Mouse (Mus musculus): Measurements from ENCODE around the gene Drd4. TPM values are rescaled to one million over a fixed set of nuclear protein-coding genes. Genes with fewer than 3 reads are reported as not detected.

The Drd4 gene
- polyA plus RNA-seq, 1 experiment from 2014 or later: not detected

Other genes with a start within 250 kb of the Drd4 start
- gene B4galnt4, start 230.9 kb upstream of the Drd4 start, polyA plus RNA-seq (2015; fragmentation: Nextera tagmentation; extraction: Ambion mirVana): 0.75 and 0.81 TPM in 2 replicates
- 0.70 and 0.71 TPM in 2 replicates for gene Pkp3, start 213.8 kb upstream of the Drd4 start, polyA plus RNA-seq (2015; fragmentation: Nextera tagmentation; extraction: Ambion mirVana)
- gene Sigirr, start 191.4 kb upstream of the Drd4 start, polyA plus RNA-seq (2015; fragmentation: Nextera tagmentation; extraction: Ambion mirVana): 16.5 and 16.9 TPM in 2 replicates
- 0.12 and 0.20 TPM in 2 replicates for gene Ano9, start 174.2 kb upstream of the Drd4 start, polyA plus RNA-seq (2015; fragmentation: Nextera tagmentation; extraction: Ambion mirVana)
- gene Ptdss2, start 169.6 kb upstream of the Drd4 start, polyA plus RNA-seq (2015; fragmentation: Nextera tagmentation; extraction: Ambion mirVana): 138 and 147 TPM in 2 replicates
- 55.0 and 58.0 TPM in 2 replicates for gene Rnh1, start 119.1 kb upstream of the Drd4 start, polyA plus RNA-seq (2015; fragmentation: Nextera tagmentation; extraction: Ambion mirVana)
- gene Hras, start 98.0 kb upstream of the Drd4 start, polyA plus RNA-seq (2015; fragmentation: Nextera tagmentation; extraction: Ambion mirVana): 91.5 and 104 TPM in 2 replicates
- gene Lrrc56, start 97.8 kb upstream of the Drd4 start, polyA plus RNA-seq (2015; fragmentation: Nextera tagmentation; extraction: Ambion mirVana): 12.2 and 15.5 TPM in 2 replicates
- gene Lmntd2, start 77.9 kb upstream of the Drd4 start, polyA plus RNA-seq (2015; fragmentation: Nextera tagmentation; extraction: Ambion mirVana): 0.59 and 0.71 TPM in 2 replicates
- 23.9 and 26.7 TPM in 2 replicates for gene Rassf7, start 76.1 kb upstream of the Drd4 start, polyA plus RNA-seq (2015; fragmentation: Nextera tagmentation; extraction: Ambion mirVana)
- gene Phrf1, start 63.2 kb upstream of the Drd4 start, polyA plus RNA-seq (2015; fragmentation: Nextera tagmentation; extraction: Ambion mirVana): 32.6 and 34.9 TPM in 2 replicates
- gene Irf7, start 25.5 kb upstream of the Drd4 start, polyA plus RNA-seq (2015; fragmentation: Nextera tagmentation; extraction: Ambion mirVana): 6.3 and 6.4 TPM in 2 replicates
- gene Cdhr5, start 15.2 kb upstream of the Drd4 start, polyA plus RNA-seq (2015; fragmentation: Nextera tagmentation; extraction: Ambion mirVana): 0.10 and 0.32 TPM in 2 replicates
- gene Sct, start 12.9 kb upstream of the Drd4 start, polyA plus RNA-seq (2015; fragmentation: Nextera tagmentation; extraction: Ambion mirVana): 0.22 TPM in 1 of 2 replicates, not detected in the other
- 16.3 and 17.1 TPM in 2 replicates for gene Deaf1, start 35.7 kb downstream of the Drd4 start, polyA plus RNA-seq (2015; fragmentation: Nextera tagmentation; extraction: Ambion mirVana)
- gene Tmem80, start 35.7 kb downstream of the Drd4 start, polyA plus RNA-seq (2015; fragmentation: Nextera tagmentation; extraction: Ambion mirVana): 18.2 and 19.6 TPM in 2 replicates
- gene Eps8l2, start 46.9 kb downstream of the Drd4 start, polyA plus RNA-seq (2015; fragmentation: Nextera tagmentation; extraction: Ambion mirVana): 5.1 and 6.6 TPM in 2 replicates
- 518 and 542 TPM in 2 replicates for gene Taldo1, start 100.2 kb downstream of the Drd4 start, polyA plus RNA-seq (2015; fragmentation: Nextera tagmentation; extraction: Ambion mirVana)
- gene Gatd1, start 122.1 kb downstream of the Drd4 start, polyA plus RNA-seq (2015; fragmentation: Nextera tagmentation; extraction: Ambion mirVana): 18.1 and 18.3 TPM in 2 replicates
- 0.10 and 0.14 TPM in 2 replicates for gene Cend1, start 137.5 kb downstream of the Drd4 start, polyA plus RNA-seq (2015; fragmentation: Nextera tagmentation; extraction: Ambion mirVana)
- gene Slc25a22, start 145.9 kb downstream of the Drd4 start, polyA plus RNA-seq (2015; fragmentation: Nextera tagmentation; extraction: Ambion mirVana): 16.6 and 20.4 TPM in 2 replicates
- gene Pidd1, start 152.0 kb downstream of the Drd4 start, polyA plus RNA-seq (2015; fragmentation: Nextera tagmentation; extraction: Ambion mirVana): 10.9 and 11.4 TPM in 2 replicates
- gene Rplp2, start 155.4 kb downstream of the Drd4 start, polyA plus RNA-seq (2015; fragmentation: Nextera tagmentation; extraction: Ambion mirVana): 1,223 and 1,240 TPM in 2 replicates
- 11.9 and 13.8 TPM in 2 replicates for gene Pnpla2, start 163.2 kb downstream of the Drd4 start, polyA plus RNA-seq (2015; fragmentation: Nextera tagmentation; extraction: Ambion mirVana)
- 3.6 and 4.0 TPM in 2 replicates for gene Cracr2b, start 169.1 kb downstream of the Drd4 start, polyA plus RNA-seq (2015; fragmentation: Nextera tagmentation; extraction: Ambion mirVana)
- gene Cd151, start 175.4 kb downstream of the Drd4 start, polyA plus RNA-seq (2015; fragmentation: Nextera tagmentation; extraction: Ambion mirVana): 4.1 and 5.0 TPM in 2 replicates
- gene Polr2l, start 183.1 kb downstream of the Drd4 start, polyA plus RNA-seq (2015; fragmentation: Nextera tagmentation; extraction: Ambion mirVana): 63.9 and 72.4 TPM in 2 replicates
- gene Tspan4, start 183.2 kb downstream of the Drd4 start, polyA plus RNA-seq (2015; fragmentation: Nextera tagmentation; extraction: Ambion mirVana): 49.3 and 49.7 TPM in 2 replicates
- 28.0 and 31.3 TPM in 2 replicates for gene Chid1, start 247.9 kb downstream of the Drd4 start, polyA plus RNA-seq (2015; fragmentation: Nextera tagmentation; extraction: Ambion mirVana)

Data from liver, embryonic 13.5 days (tissue).